Mouse (Mus musculus) lung, postnatal 0 days (tissue): Measurements from ENCODE around the gene Ly9. TPM values are rescaled to one million over a fixed set of nuclear protein-coding genes. Genes with fewer than 3 reads are reported as not detected.
A peak's percentile ranks its signal among the peaks of the same experiment; 100 is the strongest.

Source experiments
- ATAC-seq: fragments of 200-750 bp; cut with Nextera tagmentation; 2 replicates; pipeline ENCODE4 v1.8.0; 2017; ENCODE audit warnings: moderate library complexity
- DNase-seq: peaks from one replicate; pipeline ENCODE4 v3.0.0-alpha.2; 2016; ENCODE audit warnings: low spot score
- H3K27ac ChIP-seq: fragments of 300-500 bp; sonication (generic); 2 replicates; pipeline ENCODE4 v1.5.1; 2014; ENCODE audit warnings: antibody characterized with exemption, mild to moderate bottlenecking, low read length, mixed read lengths
- H3K27me3 ChIP-seq: fragments of 300-500 bp; sonication (generic); replicated peaks from 2 replicates; pipeline ENCODE4 v1.6.1; 2014; ENCODE audit warnings: low read length, mixed read lengths; ENCODE audit not compliant: insufficient read depth
- H3K36me3 ChIP-seq: fragments of 300-500 bp; sonication (generic); 2 replicates; pipeline ENCODE4 v1.6.1; 2014; ENCODE audit warnings: low read length, mixed read lengths; ENCODE audit not compliant: insufficient read depth
- H3K4me1 ChIP-seq: fragments of 300-500 bp; sonication (generic); 2 replicates; pipeline ENCODE4 v1.6.1; 2014; ENCODE audit warnings: antibody characterized with exemption, low read depth, low read length, mixed read lengths; ENCODE audit not compliant: insufficient read depth
- H3K4me2 ChIP-seq: fragments of 300-500 bp; sonication (generic); replicated peaks from 2 replicates; pipeline ENCODE4 v1.6.1; 2014; ENCODE audit warnings: low read depth, mild to moderate bottlenecking, low read length, moderate library complexity, mixed read lengths
- H3K4me3 ChIP-seq: fragments of 300-500 bp; sonication (generic); 2 replicates; pipeline ENCODE4 v1.5.1; 2014; ENCODE audit warnings: low read depth, low read length
- H3K9ac ChIP-seq: fragments of 300-500 bp; sonication (generic); replicated peaks from 2 replicates; pipeline ENCODE4 v1.6.1; 2014; ENCODE audit warnings: low read depth, mild to moderate bottlenecking
- H3K9me3 ChIP-seq: fragments of 300-500 bp; sonication (generic); 2 replicates; pipeline ENCODE4 v1.6.1; 2016; ENCODE audit warnings: low read length, mixed read lengths
- CTCF ChIP-seq: IDR thresholded peaks from 2 replicates; pipeline ENCODE4 v1.5.1; 2016; ENCODE audit warnings: antibody characterized with exemption, mild to moderate bottlenecking
- EP300 ChIP-seq: IDR thresholded peaks from 2 replicates; pipeline ENCODE4 v1.6.1; 2016; ENCODE audit warnings: antibody characterized with exemption, mild to moderate bottlenecking, control low read depth
- WGBS: fragments of 180-500 bp; shearing (Covaris S2); extraction: QIAGEN DNeasy Blood & Tissue Kit; methylation state at CpG from one replicate; pipeline ENCODE4 v1.1.7; 2014; 5-methylcytosine and 5-hydroxymethylcytosine counted together
- polyA plus RNA-seq: library from polyadenylated mRNA; unstranded; fragments of >200 nt; fragmentation: Nextera tagmentation; extraction: Ambion mirVana; gene quantifications from 2 replicates; pipeline ENCODE4 v1.2.1, GENCODE M21; 2015

The Ly9 gene
- polyA plus RNA-seq, 1 experiment from 2014 or later, result 0.55 TPM

DNA sequence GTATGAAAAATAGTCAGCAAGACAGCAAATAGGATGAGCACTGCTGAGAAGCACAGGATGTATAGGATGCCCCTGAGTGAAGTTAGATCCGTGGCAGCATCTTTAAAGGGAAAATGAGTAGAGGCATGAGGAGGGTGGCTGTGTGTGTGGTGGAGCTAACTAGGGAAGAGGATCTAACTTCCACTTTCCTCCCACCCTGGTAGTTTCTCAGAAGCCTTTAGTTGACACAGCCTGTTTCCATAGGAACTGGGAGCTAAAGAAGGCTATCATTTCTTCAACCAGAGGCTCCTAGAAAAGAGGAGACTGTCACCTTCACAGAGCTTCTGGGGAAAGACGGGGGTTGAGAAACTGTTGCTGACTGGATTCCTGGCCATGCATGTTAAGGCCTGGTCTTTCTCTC, 31.5 kb upstream of the Ly9 start:
- ATAC-seq, result no peak
- H3K27ac ChIP-seq, result no peak overlapping the region
- H3K36me3 ChIP-seq, result no peaks in the 10 kb centered on the region
- H3K9ac ChIP-seq, result no peak overlapping the region
- no peaks in the 10 kb centered on the region for H3K27me3 ChIP-seq
- H3K4me3 ChIP-seq, result no peak overlapping the region
- no peak overlapping the region for H3K4me2 ChIP-seq
- no peaks in the 10 kb centered on the region for H3K4me1 ChIP-seq
- H3K9me3 ChIP-seq, result no peaks in the 10 kb centered on the region
- TF ChIP-seq EP300 (no peak), CTCF (no peak)
- no peak for DNase-seq
- WGBS, result 67% methylated on average over 2 of the region's 2 CpGs

DNA sequence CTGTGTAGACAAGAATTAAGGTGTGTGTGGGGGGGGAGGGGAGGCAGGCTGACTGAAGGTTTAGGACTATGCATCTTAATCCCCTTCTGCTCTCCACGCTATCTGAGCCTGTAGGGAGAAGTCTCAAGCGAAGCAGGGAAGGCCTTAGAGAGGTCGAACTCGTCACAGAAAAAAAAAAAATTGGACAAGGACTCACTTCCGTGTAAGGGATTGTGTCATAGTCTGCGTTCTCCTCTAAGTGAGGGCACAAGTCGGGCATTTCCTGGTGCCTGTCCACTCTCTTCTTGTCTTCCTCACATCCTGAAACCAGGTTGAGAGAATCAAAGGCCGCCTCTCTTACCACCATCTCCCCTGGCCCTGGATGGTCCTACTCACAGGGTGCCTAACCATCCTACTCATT, 29.9 kb upstream of the Ly9 start:
- no peaks in the 10 kb centered on the region for H3K36me3 ChIP-seq
- peak; percentile 33 for DNase-seq
- 75% methylated on average over 8 of the region's 8 CpGs for WGBS
- H3K4me1 ChIP-seq, result no peaks in the 10 kb centered on the region
- H3K4me2 ChIP-seq, result no peak overlapping the region
- no peak for ATAC-seq
- no peak overlapping the region for H3K4me3 ChIP-seq
- H3K9me3 ChIP-seq, result no peaks in the 10 kb centered on the region
- H3K27ac ChIP-seq, result no peak overlapping the region
- no peak for TF ChIP-seq EP300
- TF ChIP-seq CTCF, result no peak
- H3K27me3 ChIP-seq, result no peaks in the 10 kb centered on the region
- no peak overlapping the region for H3K9ac ChIP-seq

DNA sequence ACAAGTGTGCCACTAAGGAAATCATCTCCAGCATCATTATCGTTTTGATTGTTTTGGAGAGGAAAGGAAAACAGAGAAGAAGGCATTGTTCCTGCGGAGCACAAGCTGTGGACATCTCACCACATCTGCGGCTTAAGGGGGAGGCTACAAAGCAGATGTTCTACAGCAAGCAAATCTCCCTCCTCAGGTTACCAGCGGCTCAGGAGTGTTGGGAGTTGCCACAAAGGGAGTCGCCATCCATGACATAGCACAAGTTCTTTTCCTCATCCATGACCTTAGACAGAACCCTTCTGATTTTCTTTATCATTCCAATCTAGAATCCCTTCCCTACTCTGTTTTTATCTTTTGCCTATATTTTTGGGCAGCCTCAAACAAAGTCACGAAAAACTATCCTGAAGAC, 28.5 kb upstream of the Ly9 start:
- 39% methylated on average over 6 of the region's 6 CpGs for WGBS
- Histone ChIP-seq H3K27ac (no peak overlapping the region), H3K4me2 (no peak overlapping the region), H3K4me1 (no peaks in the 10 kb centered on the region), H3K4me3 (no peak overlapping the region), H3K27me3 (no peaks in the 10 kb centered on the region), H3K9me3 (no peaks in the 10 kb centered on the region), H3K9ac (no peak overlapping the region), H3K36me3 (no peaks in the 10 kb centered on the region)
- ATAC-seq (no peak), DNase-seq (no peak)
- no peak for TF ChIP-seq CTCF
- TF ChIP-seq EP300, result no peak

DNA sequence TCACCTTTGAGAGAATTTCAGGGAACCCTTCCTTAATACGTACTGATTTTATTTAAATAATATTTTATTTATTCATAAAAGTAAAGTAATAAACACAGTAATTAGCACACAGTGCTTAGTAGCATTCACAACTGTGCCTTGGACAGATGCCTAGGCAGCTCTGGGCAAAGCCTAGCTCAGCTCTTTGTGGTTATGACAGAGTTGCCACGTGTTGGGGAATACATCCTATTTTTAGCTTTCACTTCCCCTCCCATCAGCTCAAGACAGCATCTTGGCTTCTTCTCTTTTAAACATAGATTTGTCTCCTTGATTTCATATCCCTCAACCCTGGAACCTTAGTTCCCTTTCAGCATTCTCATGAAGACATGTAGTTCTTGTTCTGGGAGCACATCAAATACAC, 24.2 kb upstream of the Ly9 start:
- ATAC-seq, result no peak
- H3K9me3 ChIP-seq, result no peaks in the 10 kb centered on the region
- no peak overlapping the region for H3K9ac ChIP-seq
- no peaks in the 10 kb centered on the region for H3K27me3 ChIP-seq
- H3K4me2 ChIP-seq, result no peak overlapping the region
- H3K4me3 ChIP-seq, result no peak overlapping the region
- 51% methylated on average over 2 of the region's 2 CpGs for WGBS
- no peak overlapping the region for H3K27ac ChIP-seq
- TF ChIP-seq EP300 (no peak), CTCF (no peak)
- no peaks in the 10 kb centered on the region for H3K4me1 ChIP-seq
- H3K36me3 ChIP-seq, result no peaks in the 10 kb centered on the region
- peak; percentile 52 for DNase-seq

DNA sequence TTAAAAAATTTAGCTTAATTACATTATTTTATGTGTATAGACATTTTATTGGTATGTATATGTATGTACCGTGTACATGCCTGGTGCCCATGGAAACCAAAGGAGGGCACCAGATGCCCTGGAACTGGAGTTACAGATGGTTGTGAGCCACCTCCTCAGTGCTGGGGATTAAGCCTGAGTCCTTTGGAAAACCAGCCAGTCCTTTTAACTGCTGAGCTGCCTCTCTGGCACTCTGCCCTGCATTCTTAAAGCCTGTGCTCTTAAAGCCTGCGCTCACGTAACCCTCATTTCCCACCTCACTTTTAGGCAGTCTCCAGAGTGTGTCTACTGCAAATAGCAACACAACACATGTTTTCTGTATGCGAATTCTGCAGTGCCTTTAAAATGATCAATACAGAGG, 23.7 kb upstream of the Ly9 start:
- Histone ChIP-seq H3K4me1 (no peaks in the 10 kb centered on the region), H3K27ac (no peak overlapping the region), H3K4me2 (no peak overlapping the region), H3K9me3 (no peaks in the 10 kb centered on the region), H3K4me3 (no peak overlapping the region), H3K9ac (no peak overlapping the region), H3K36me3 (no peaks in the 10 kb centered on the region), H3K27me3 (no peaks in the 10 kb centered on the region)
- 64% methylated on average over 4 of the region's 4 CpGs for WGBS
- ATAC-seq (no peak), DNase-seq (no peak)
- TF ChIP-seq EP300 (no peak), CTCF (no peak)

- Histone ChIP-seq H3K9me3 (no peaks in the 10 kb centered on the region), H3K27ac (no peak overlapping the region), H3K36me3 (no peaks in the 10 kb centered on the region), H3K9ac (no peak overlapping the region), H3K4me3 (no peak overlapping the region), H3K4me1 (no peaks in the 10 kb centered on the region), H3K27me3 (no peaks in the 10 kb centered on the region), H3K4me2 (no peak overlapping the region)
- WGBS, result 61% methylated on average over 7 of the region's 7 CpGs
- DNase-seq (no peak), ATAC-seq (no peak)
- TF ChIP-seq CTCF (no peak), EP300 (no peak)
Measured at GRCm38 (mm10) chr1:171630041-171630440, 22.8 kb upstream of the Ly9 start.

GRCm38 (mm10) chr1:171629168-171629567, 22.0 kb upstream of the Ly9 start:
- Histone ChIP-seq H3K4me1 (no peaks in the 10 kb centered on the region), H3K36me3 (no peaks in the 10 kb centered on the region), H3K27me3 (no peaks in the 10 kb centered on the region), H3K9me3 (no peaks in the 10 kb centered on the region), H3K9ac (no peak overlapping the region), H3K4me3 (no peak overlapping the region), H3K4me2 (no peak overlapping the region), H3K27ac (no peak overlapping the region)
- no peak for ATAC-seq
- WGBS, result 60% methylated on average over 6 of the region's 6 CpGs
- DNase-seq, result no peak
- no peak for TF ChIP-seq CTCF
- TF ChIP-seq EP300, result no peak
